In genomic region chr15:19162119-19162888, GRCm38 (mm10) we compare ENCODE assay signal across 9 mouse cellular contexts.
DNase-seq lines count a peak whose midpoint lies in the region; ATAC-seq and TF ChIP-seq lines count a peak whose summit lies in the region.
"Had no signal": no experiment of that assay in that cellular context is flagged by ENCODE, and none has a peak within 500 bp of the region (broad histone marks: within the 10 kb centered on the region; RNA-seq: fewer than 3 reads in every experiment).

No protein-coding gene starts in this region.

- TF ChIP-seq CTCF in forebrain, postnatal 0 days (IDR thresholded peaks at IDR 0.05; ENCODE audit: low read depth) = no peak
- no peak for TF ChIP-seq CTCF in left cerebral cortex, adult 2 months (IDR thresholded peaks at IDR 0.05)
- no peak for TF ChIP-seq CTCF in liver, postnatal 0 days (IDR thresholded peaks at IDR 0.05; ENCODE audit: low read depth)

- no peak overlapping the region for H3K4me2 ChIP-seq in forebrain, embryonic 15.5 days (replicated peaks)
- no peak overlapping the region for H3K4me2 ChIP-seq in forebrain, postnatal 0 days (ENCODE audit: low read depth)
- H3K4me2 ChIP-seq in kidney, embryonic 14.5 days (replicated peaks; ENCODE audit: low read depth, low read length) = no peak overlapping the region
- H3K4me2 ChIP-seq in liver, postnatal 0 days (ENCODE audit: low read depth, low read length) = no peak overlapping the region
- H3K4me2 ChIP-seq: midbrain, embryonic 12.5 days had no signal

- TF ChIP-seq EP300 in liver, postnatal 0 days (IDR thresholded peaks at IDR 0.05; ENCODE audit: low read depth) = no peak

- WGBS in forebrain, embryonic 15.5 days = 59% methylated on average over 6 of the region's 6 CpGs
- 87% methylated on average over 6 of the region's 6 CpGs for WGBS in forebrain, embryonic 10.5 days
- WGBS in forebrain, postnatal 0 days = 45% methylated on average over 6 of the region's 6 CpGs
- WGBS in kidney, embryonic 14.5 days = 84% methylated on average over 6 of the region's 6 CpGs
- WGBS in liver, postnatal 0 days (ENCODE audit: insufficient replicate concordance) = 73% methylated on average over 6 of the region's 6 CpGs

- no peak overlapping the region for H3K27ac ChIP-seq in forebrain, embryonic 15.5 days (replicated peaks)
- H3K27ac ChIP-seq in forebrain, embryonic 10.5 days = no peak overlapping the region
- H3K27ac ChIP-seq in forebrain, postnatal 0 days (ENCODE audit: low read depth, low read length) = 0 out of 2 replicates have a peak overlapping the region, but pooled peaks have one; percentile 59
- no peak overlapping the region for H3K27ac ChIP-seq in left cerebral cortex, adult 2 months
- no peak overlapping the region for H3K27ac ChIP-seq in kidney, embryonic 14.5 days (ENCODE audit: low read depth, low read length)
- H3K27ac ChIP-seq in liver, postnatal 0 days (ENCODE audit: low read depth) = no peak overlapping the region
- H3K27ac ChIP-seq: midbrain, embryonic 12.5 days had no signal

- no peak for DNase-seq in forebrain, embryonic 10.5 days (ENCODE audit: extremely low spot score, low spot score)
- peak; percentile 82 for DNase-seq in Muller cell, postnatal 12 days (ENCODE audit: inconsistent ontology term)
- DNase-seq in forebrain, postnatal 0 days = peak; percentile 84
- DNase-seq in left cerebral cortex, adult 2 months (ENCODE audit: extremely low spot score in 1 of 2, low spot score in 2 of 2) = peak; percentile 13 to 18
- DNase-seq in kidney, postnatal 4 days = no peak
- DNase-seq in liver, postnatal 0 days = no peak

- H3K36me3 ChIP-seq in forebrain, embryonic 15.5 days = no peaks in the 10 kb centered on the region
- no peaks in the 10 kb centered on the region for H3K36me3 ChIP-seq in forebrain, embryonic 10.5 days (replicated peaks)
- H3K36me3 ChIP-seq in forebrain, postnatal 0 days (ENCODE audit: insufficient read depth) = no peaks in the 10 kb centered on the region
- no peaks in the 10 kb centered on the region for H3K36me3 ChIP-seq in kidney, embryonic 14.5 days (ENCODE audit: control insufficient read depth, insufficient read depth, low read length)
- no peaks in the 10 kb centered on the region for H3K36me3 ChIP-seq in liver, postnatal 0 days (replicated peaks; ENCODE audit: insufficient read depth, low read length)
- H3K36me3 ChIP-seq: midbrain, embryonic 12.5 days had no signal

- ATAC-seq in forebrain, embryonic 15.5 days (replicated peaks) = peak; percentile 96
- peak; percentile 99 for ATAC-seq in forebrain, postnatal 0 days
- ATAC-seq in kidney, embryonic 14.5 days (ENCODE audit: low FRiP score, low TSS enrichment) = no peak
- no peak for ATAC-seq in liver, postnatal 0 days

- no peaks in the 10 kb centered on the region for H3K4me1 ChIP-seq in forebrain, embryonic 15.5 days
- H3K4me1 ChIP-seq in forebrain, embryonic 10.5 days = no peaks in the 10 kb centered on the region
- H3K4me1 ChIP-seq in forebrain, postnatal 0 days (ENCODE audit: insufficient read depth) = no peaks in the 10 kb centered on the region
- no peaks in the 10 kb centered on the region for H3K4me1 ChIP-seq in kidney, embryonic 14.5 days (ENCODE audit: control insufficient read depth, insufficient read depth, low read length)
- no peaks in the 10 kb centered on the region for H3K4me1 ChIP-seq in liver, postnatal 0 days (ENCODE audit: insufficient read depth)
- H3K4me1 ChIP-seq: midbrain, embryonic 12.5 days had no signal

- H3K27me3 ChIP-seq in forebrain, embryonic 15.5 days = no peaks in the 10 kb centered on the region
- no peaks in the 10 kb centered on the region for H3K27me3 ChIP-seq in forebrain, embryonic 10.5 days (ENCODE audit: poor library complexity, severe bottlenecking)
- H3K27me3 ChIP-seq in forebrain, postnatal 0 days (ENCODE audit: insufficient read depth, low read length) = no peaks in the 10 kb centered on the region
- no peaks in the 10 kb centered on the region for H3K27me3 ChIP-seq in kidney, embryonic 14.5 days (ENCODE audit: control insufficient read depth, insufficient read depth, low read length)
- no peaks in the 10 kb centered on the region for H3K27me3 ChIP-seq in liver, postnatal 0 days (ENCODE audit: insufficient read depth, low read length)
- H3K27me3 ChIP-seq: midbrain, embryonic 12.5 days had no signal

- no peak overlapping the region for H3K9ac ChIP-seq in forebrain, embryonic 15.5 days (replicated peaks)
- no peak overlapping the region for H3K9ac ChIP-seq in forebrain, postnatal 0 days
- H3K9ac ChIP-seq in kidney, embryonic 14.5 days (ENCODE audit: low read depth, low read length) = no peak overlapping the region
- H3K9ac ChIP-seq in liver, postnatal 0 days (replicated peaks) = no peak overlapping the region
- H3K9ac ChIP-seq: midbrain, embryonic 12.5 days had no signal

- H3K9me3 ChIP-seq in forebrain, embryonic 15.5 days = no peaks in the 10 kb centered on the region
- no peaks in the 10 kb centered on the region for H3K9me3 ChIP-seq in forebrain, embryonic 10.5 days
- no peaks in the 10 kb centered on the region for H3K9me3 ChIP-seq in forebrain, postnatal 0 days (ENCODE audit: low read length)
- no peaks in the 10 kb centered on the region for H3K9me3 ChIP-seq in kidney, embryonic 14.5 days (ENCODE audit: control insufficient read depth, low read length)
- H3K9me3 ChIP-seq in liver, postnatal 0 days (ENCODE audit: low read length) = no peaks in the 10 kb centered on the region
- H3K9me3 ChIP-seq: midbrain, embryonic 12.5 days had no signal

- intact Hi-C loops in left cerebral cortex, adult 2 months (cut with DNase I) = no loop called here

- no peak overlapping the region for H3K4me3 ChIP-seq in forebrain, embryonic 15.5 days
- H3K4me3 ChIP-seq in forebrain, embryonic 10.5 days = no peak overlapping the region
- H3K4me3 ChIP-seq in forebrain, postnatal 0 days (ENCODE audit: low read depth, low read length) = no peak overlapping the region
- no peak overlapping the region for H3K4me3 ChIP-seq in left cerebral cortex, adult 2 months
- no peak overlapping the region for H3K4me3 ChIP-seq in kidney, embryonic 14.5 days (ENCODE audit: low read length)
- no peak overlapping the region for H3K4me3 ChIP-seq in liver, postnatal 0 days (ENCODE audit: low read depth, low read length)
- H3K4me3 ChIP-seq: midbrain, embryonic 12.5 days had no signal

Comparison
In these comparisons a context has a peak if more than half of its experiments do, and no peak if none do; other contexts are left out.
1. DNase-seq: peak in Muller cell, postnatal 12 days (single experiment), forebrain, postnatal 0 days (single experiment) and left cerebral cortex, adult 2 months (2 of 2); none in forebrain, embryonic 10.5 days (single experiment), kidney, postnatal 4 days (0 of 2) and liver, postnatal 0 days (single experiment).
2. ATAC-seq: peak in forebrain, embryonic 15.5 days (single experiment) and forebrain, postnatal 0 days (single experiment); none in kidney, embryonic 14.5 days (single experiment) and liver, postnatal 0 days (single experiment).